Comparison of ENCODE assay signal across 10 mouse cellular contexts in the genomic region with DNA sequence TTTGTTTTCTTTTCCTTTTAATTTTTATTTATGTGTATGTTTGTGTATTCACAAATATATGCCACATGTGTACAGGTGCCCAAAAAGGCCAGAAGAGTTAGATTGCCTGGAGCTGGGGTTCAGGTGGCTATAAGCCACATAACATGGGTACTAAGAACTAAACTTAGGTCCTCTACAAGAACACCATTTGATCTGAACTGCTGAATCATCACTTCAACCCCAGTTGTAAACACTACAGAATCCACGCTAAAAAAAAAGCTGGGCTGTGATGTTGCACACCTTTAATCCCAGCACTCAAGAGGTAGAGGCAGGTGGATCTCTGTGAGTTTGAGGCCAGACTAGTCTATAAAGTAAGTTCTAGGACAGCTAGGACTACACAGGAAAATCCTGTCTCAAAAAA. TPM values are rescaled to one million over a fixed set of nuclear protein-coding genes. Genes with fewer than 3 reads are reported as not detected.
DNase-seq lines count a peak whose midpoint lies in the region; ATAC-seq and TF ChIP-seq lines count a peak whose summit lies in the region.
"Had no signal": no experiment of that assay in that cellular context is flagged by ENCODE, and none has a peak within 500 bp of the region (broad histone marks: within the 10 kb centered on the region; RNA-seq: fewer than 3 reads in every experiment).

No protein-coding gene starts in this region.

- H3K36me3 ChIP-seq in limb, embryonic 12.5 days: peaks cover 24% of the 10 kb centered on the region
- peaks cover 23% of the 10 kb centered on the region for H3K36me3 ChIP-seq in limb, embryonic 10.5 days
- H3K36me3 ChIP-seq in limb, embryonic 13.5 days: peaks cover 22% of the 10 kb centered on the region
- H3K36me3 ChIP-seq in neural tube, embryonic 14.5 days (ENCODE audit: control insufficient read depth, insufficient read depth, low read length): peaks cover 20% of the 10 kb centered on the region

- TF ChIP-seq CTCF in cerebellum, adult 2 months (IDR thresholded peaks at IDR 0.05; ENCODE audit: borderline replicate concordance, insufficient read depth, low read depth, low read length): no peak

- H3K27me3 ChIP-seq in cerebellum, adult 2 months (ENCODE audit: control insufficient read depth, insufficient read depth, low read length): no peaks in the 10 kb centered on the region
- no peaks in the 10 kb centered on the region for H3K27me3 ChIP-seq in limb, embryonic 12.5 days
- H3K27me3 ChIP-seq in limb, embryonic 10.5 days (ENCODE audit: low read depth, poor library complexity, severe bottlenecking): no peaks in the 10 kb centered on the region
- no peaks in the 10 kb centered on the region for H3K27me3 ChIP-seq in limb, embryonic 13.5 days
- no peaks in the 10 kb centered on the region for H3K27me3 ChIP-seq in neural tube, embryonic 14.5 days (ENCODE audit: control insufficient read depth, insufficient read depth, low read length)

- DNase-seq in cerebellum, adult 2 months: no peak
- no peak for DNase-seq in cerebellum, postnatal 4 days (ENCODE audit: low spot score in 2 of 2)
- no peak for DNase-seq in limb, embryonic 10.5 days (ENCODE audit: low spot score)
- no peak for DNase-seq in thymus, postnatal 0 days (ENCODE audit: low spot score)
- DNase-seq in left cerebral cortex, adult 9 months (ENCODE audit: low spot score in 2 of 2): no peak
- DNase-seq: left cerebral cortex, postnatal 4 days; spleen, adult 18-20 months had no signal

- H3K9ac ChIP-seq in limb, embryonic 12.5 days (replicated peaks): no peak overlapping the region
- H3K9ac ChIP-seq in limb, embryonic 13.5 days: peak overlapping the region; percentile 39; the same call in 1 of the 2 replicates
- no peak overlapping the region; the same call in 1 of the 2 replicates for H3K9ac ChIP-seq in neural tube, embryonic 14.5 days (replicated peaks; ENCODE audit: low read depth, low read length)

- H3K4me3 ChIP-seq in cerebellum, adult 2 months (replicated peaks; ENCODE audit: insufficient read depth, low read depth, low read length): peak overlapping the region; percentile 26
- no peak overlapping the region for H3K4me3 ChIP-seq in limb, embryonic 12.5 days (replicated peaks)
- H3K4me3 ChIP-seq in limb, embryonic 10.5 days: no peak overlapping the region
- no peak overlapping the region for H3K4me3 ChIP-seq in limb, embryonic 13.5 days
- no peak overlapping the region; the same call in 1 of the 2 replicates for H3K4me3 ChIP-seq in neural tube, embryonic 14.5 days (ENCODE audit: low read depth, low read length)

- TF ChIP-seq POLR2A in cerebellum, adult 2 months (IDR thresholded peaks at IDR 0.05; ENCODE audit: borderline replicate concordance, insufficient read depth, low read length): no peak

- no peaks in the 10 kb centered on the region for H3K9me3 ChIP-seq in limb, embryonic 12.5 days
- H3K9me3 ChIP-seq in limb, embryonic 10.5 days (replicated peaks): no peaks in the 10 kb centered on the region
- H3K9me3 ChIP-seq in limb, embryonic 13.5 days: no peaks in the 10 kb centered on the region
- H3K9me3 ChIP-seq in neural tube, embryonic 14.5 days (ENCODE audit: control insufficient read depth, low read length): no peaks in the 10 kb centered on the region

- WGBS in cerebellum, adult 2 months: 49% methylated on average over 1 of the region's 1 CpGs
- WGBS in limb, embryonic 12.5 days: 63% methylated on average over 1 of the region's 1 CpGs
- WGBS in limb, embryonic 10.5 days: 71% methylated on average over 1 of the region's 1 CpGs
- WGBS in limb, embryonic 13.5 days: 74% methylated on average over 1 of the region's 1 CpGs
- WGBS in neural tube, embryonic 14.5 days: 83% methylated on average over 1 of the region's 1 CpGs

- ATAC-seq in limb, embryonic 12.5 days (ENCODE audit: insufficient number of reproducible peaks, insufficient read depth, low FRiP score, low TSS enrichment, low read depth): no peak
- ATAC-seq in limb, embryonic 13.5 days (ENCODE audit: low FRiP score, low read depth): no peak
- no peak for ATAC-seq in neural tube, embryonic 14.5 days (ENCODE audit: low read depth)

- H3K4me1 ChIP-seq in cerebellum, adult 2 months (ENCODE audit: control insufficient read depth, insufficient read depth, low read length): peaks cover 14% of the 10 kb centered on the region
- peaks cover 22% of the 10 kb centered on the region for H3K4me1 ChIP-seq in limb, embryonic 12.5 days (replicated peaks)
- H3K4me1 ChIP-seq in limb, embryonic 10.5 days: peaks cover 14% of the 10 kb centered on the region
- peaks cover 33% of the 10 kb centered on the region for H3K4me1 ChIP-seq in limb, embryonic 13.5 days
- peaks cover 27% of the 10 kb centered on the region for H3K4me1 ChIP-seq in neural tube, embryonic 14.5 days (ENCODE audit: control insufficient read depth, insufficient read depth, low read length)

- H3K27ac ChIP-seq in cerebellum, adult 2 months (ENCODE audit: insufficient read depth, low read length): no peak overlapping the region
- H3K27ac ChIP-seq in limb, embryonic 12.5 days: no peak overlapping the region
- H3K27ac ChIP-seq in limb, embryonic 10.5 days: no peak overlapping the region
- H3K27ac ChIP-seq in limb, embryonic 13.5 days: no peak overlapping the region
- H3K27ac ChIP-seq in neural tube, embryonic 14.5 days (ENCODE audit: low read depth, low read length): no peak overlapping the region

- H3K4me2 ChIP-seq in limb, embryonic 12.5 days: peak overlapping the region; percentile 62; the same call in 1 of the 2 replicates
- H3K4me2 ChIP-seq in limb, embryonic 13.5 days (replicated peaks): peak overlapping the region; percentile 79
- peak overlapping the region; percentile 66 for H3K4me2 ChIP-seq in neural tube, embryonic 14.5 days (ENCODE audit: low read depth, low read length)

RNA-seq across cellular contexts. Expression of a gene that starts 1.8 kb away (rescaled TPM):
- polyA plus RNA-seq in cerebellum, adult 2 months (2012; rRNA removed): 214 and 221 TPM in 2 replicates
- 114 and 115 TPM in 2 replicates for polyA plus RNA-seq in limb, embryonic 12.5 days (2016; fragmentation: Nextera tagmentation; extraction: Ambion mirVana)
- polyA plus RNA-seq in limb, embryonic 10.5 days (2016; fragmentation: Nextera tagmentation; extraction: Ambion mirVana): 119 and 128 TPM in 2 replicates
- polyA plus RNA-seq in limb, embryonic 13.5 days (2015; fragmentation: Nextera tagmentation; extraction: Ambion mirVana): 101 and 103 TPM in 2 replicates
- 145 and 163 TPM in 2 replicates for polyA plus RNA-seq in neural tube, embryonic 14.5 days (2014; fragmentation: Nextera tagmentation; extraction: Ambion mirVana)
- polyA plus RNA-seq in thymus, postnatal 0 days (2015; fragmentation: Nextera tagmentation; extraction: Ambion mirVana): 122 and 131 TPM in 2 replicates

RNA-seq across cellular contexts. Expression of a gene that starts 14.2 kb away (rescaled TPM):
- 55.5 and 57.6 TPM in 2 replicates for polyA plus RNA-seq in cerebellum, adult 2 months (2012; rRNA removed)
- 92.4 and 96.6 TPM in 2 replicates for polyA plus RNA-seq in limb, embryonic 12.5 days (2016; fragmentation: Nextera tagmentation; extraction: Ambion mirVana)
- 121 and 145 TPM in 2 replicates for polyA plus RNA-seq in limb, embryonic 10.5 days (2016; fragmentation: Nextera tagmentation; extraction: Ambion mirVana)
- 98.7 TPM in 2 replicates for polyA plus RNA-seq in limb, embryonic 13.5 days (2015; fragmentation: Nextera tagmentation; extraction: Ambion mirVana)
- polyA plus RNA-seq in neural tube, embryonic 14.5 days (2014; fragmentation: Nextera tagmentation; extraction: Ambion mirVana): 88.5 and 91.5 TPM in 2 replicates
- polyA plus RNA-seq in thymus, postnatal 0 days (2015; fragmentation: Nextera tagmentation; extraction: Ambion mirVana): 101 and 103 TPM in 2 replicates

RNA-seq across cellular contexts. Expression of a gene that starts 19.1 kb away (rescaled TPM):
- polyA plus RNA-seq in cerebellum, adult 2 months (2012; rRNA removed): 0.33 and 0.65 TPM in 2 replicates
- polyA plus RNA-seq in limb, embryonic 12.5 days (2016; fragmentation: Nextera tagmentation; extraction: Ambion mirVana): 2.7 and 3.5 TPM in 2 replicates
- 2.8 and 3.1 TPM in 2 replicates for polyA plus RNA-seq in limb, embryonic 10.5 days (2016; fragmentation: Nextera tagmentation; extraction: Ambion mirVana)
- polyA plus RNA-seq in limb, embryonic 13.5 days (2015; fragmentation: Nextera tagmentation; extraction: Ambion mirVana): 2.1 TPM in 2 replicates
- 1.8 and 2.6 TPM in 2 replicates for polyA plus RNA-seq in neural tube, embryonic 14.5 days (2014; fragmentation: Nextera tagmentation; extraction: Ambion mirVana)
- polyA plus RNA-seq in thymus, postnatal 0 days (2015; fragmentation: Nextera tagmentation; extraction: Ambion mirVana): 0.79 and 0.84 TPM in 2 replicates

RNA-seq across cellular contexts. Expression of a gene that starts 19.8 kb away (rescaled TPM):
- 116 and 119 TPM in 2 replicates for polyA plus RNA-seq in cerebellum, adult 2 months (2012; rRNA removed)
- polyA plus RNA-seq in limb, embryonic 12.5 days (2016; fragmentation: Nextera tagmentation; extraction: Ambion mirVana): 168 and 169 TPM in 2 replicates
- 99.3 and 134 TPM in 2 replicates for polyA plus RNA-seq in limb, embryonic 10.5 days (2016; fragmentation: Nextera tagmentation; extraction: Ambion mirVana)
- polyA plus RNA-seq in limb, embryonic 13.5 days (2015; fragmentation: Nextera tagmentation; extraction: Ambion mirVana): 194 and 205 TPM in 2 replicates
- 115 and 120 TPM in 2 replicates for polyA plus RNA-seq in neural tube, embryonic 14.5 days (2014; fragmentation: Nextera tagmentation; extraction: Ambion mirVana)
- 108 and 114 TPM in 2 replicates for polyA plus RNA-seq in thymus, postnatal 0 days (2015; fragmentation: Nextera tagmentation; extraction: Ambion mirVana)

RNA-seq across cellular contexts. Expression of a gene that starts 35.5 kb away (rescaled TPM):
- 134 and 135 TPM in 2 replicates for polyA plus RNA-seq in cerebellum, adult 2 months (2012; rRNA removed)
- 219 and 237 TPM in 2 replicates for polyA plus RNA-seq in limb, embryonic 12.5 days (2016; fragmentation: Nextera tagmentation; extraction: Ambion mirVana)
- polyA plus RNA-seq in limb, embryonic 10.5 days (2016; fragmentation: Nextera tagmentation; extraction: Ambion mirVana): 257 and 273 TPM in 2 replicates
- polyA plus RNA-seq in limb, embryonic 13.5 days (2015; fragmentation: Nextera tagmentation; extraction: Ambion mirVana): 214 and 217 TPM in 2 replicates
- polyA plus RNA-seq in neural tube, embryonic 14.5 days (2014; fragmentation: Nextera tagmentation; extraction: Ambion mirVana): 120 and 140 TPM in 2 replicates
- 182 and 200 TPM in 2 replicates for polyA plus RNA-seq in thymus, postnatal 0 days (2015; fragmentation: Nextera tagmentation; extraction: Ambion mirVana)
